Mouse (Mus musculus): ENCODE measurements at regions not wholly inside any gene's neighbourhood (a gene's known extent, or its start where the extent isn't known, plus 50 kb on each side); places are given as distances from the start of the nearest gene placed in this dataset.

GRCm38 (mm10) chr13:51016956-51017703, 83.5 kb upstream of the Spin1 start:
- no peak for DNase-seq (ENCODE audit: low spot score in 2 of 2)

- no peak for DNase-seq (ENCODE audit: low spot score in 2 of 2)
Observed at GRCm38 (mm10) chr13:51017727-51018321, 82.9 kb upstream of the Spin1 start.

GRCm38 (mm10) chr13:51018366-51018765, 82.3 kb upstream of the Spin1 start:
- no peak for DNase-seq (ENCODE audit: low spot score in 2 of 2)

GRCm38 (mm10) chr13:51022401-51023250, 78.1 kb upstream of the Spin1 start:
- DNase-seq (ENCODE audit: low spot score in 2 of 2), result no peak

- no peak for DNase-seq (ENCODE audit: low spot score in 2 of 2)
Observed at GRCm38 (mm10) chr13:51023271-51023670, 77.4 kb upstream of the Spin1 start.

DNA sequence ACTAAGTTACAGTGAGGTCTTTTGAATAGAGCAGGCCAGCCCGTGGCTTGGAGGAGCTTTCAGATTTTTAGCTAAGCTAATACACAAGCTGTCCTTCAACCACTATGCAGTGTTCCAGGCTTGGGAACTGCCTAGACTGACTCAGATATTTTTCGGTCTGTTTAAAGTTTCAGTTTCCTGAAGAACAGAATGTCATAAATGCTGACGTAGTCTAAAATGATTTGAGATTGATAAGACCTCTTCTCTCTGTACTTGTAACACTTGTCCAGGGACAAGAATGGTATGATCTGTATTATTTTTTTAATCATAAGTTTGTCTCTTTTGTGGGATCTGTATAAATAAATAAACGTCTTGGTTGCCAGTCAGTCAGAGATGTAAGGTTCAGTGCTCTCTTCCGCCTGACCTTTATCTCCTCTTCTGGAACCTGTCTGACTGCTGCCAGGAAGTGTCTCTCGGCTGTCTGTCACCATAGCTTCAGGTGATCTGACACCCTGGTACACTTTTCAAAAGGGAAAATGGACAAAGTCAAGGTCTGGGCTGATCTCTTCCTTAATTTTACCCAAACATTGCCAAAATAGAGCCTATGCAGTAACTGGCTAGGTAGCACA, 74.3 kb upstream of the Spin1 start:
- no peak for DNase-seq (ENCODE audit: low spot score in 2 of 2)

GRCm38 (mm10) chr13:51037850-51038450, 62.7 kb upstream of the Spin1 start:
- DNase-seq (ENCODE audit: low spot score in 2 of 2), result no peak

DNA sequence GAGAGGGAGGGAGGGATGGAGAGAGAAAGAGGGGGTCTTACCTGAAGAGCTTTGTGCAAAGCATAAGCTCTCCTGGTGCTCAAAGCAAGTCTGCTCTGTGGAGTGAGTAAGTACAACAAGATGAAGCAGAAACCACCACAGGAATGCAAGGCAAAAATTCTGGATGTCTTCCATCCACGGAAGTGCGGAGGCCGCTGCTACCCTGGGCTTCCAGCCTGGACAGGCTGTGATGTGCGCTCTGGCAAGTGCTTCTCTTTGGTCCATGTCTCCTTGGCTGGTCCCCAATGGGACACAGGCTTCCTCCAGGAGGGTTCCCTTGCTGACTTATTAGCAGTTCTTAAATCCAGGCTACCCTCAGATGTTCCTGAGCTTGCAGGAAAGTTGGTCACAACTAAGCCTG, 61.7 kb upstream of the Spin1 start:
- DNase-seq (ENCODE audit: low spot score in 2 of 2), result no peak

DNA sequence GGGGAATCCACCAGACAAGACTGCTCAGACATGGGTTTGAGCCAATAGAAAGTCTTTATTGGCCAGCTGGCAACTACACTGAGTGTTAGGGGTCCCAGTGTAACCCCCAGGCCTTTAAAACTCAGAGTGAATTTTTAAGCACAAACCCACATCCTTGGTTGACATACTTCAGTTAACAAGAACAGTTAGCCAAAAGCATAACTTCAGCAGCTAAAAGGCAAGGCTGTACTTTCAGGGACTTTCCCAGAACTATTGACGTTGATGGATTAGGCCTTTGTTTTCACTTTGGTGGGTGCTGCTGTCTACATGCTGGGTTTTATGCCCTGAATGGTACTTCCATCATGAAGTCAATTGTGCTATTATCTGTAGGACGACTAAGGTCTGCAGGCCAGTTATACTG, 59.6 kb upstream of the Spin1 start:
- no peak for DNase-seq (ENCODE audit: low spot score in 2 of 2)

- no peak for DNase-seq (ENCODE audit: low spot score in 2 of 2)
Observed at GRCm38 (mm10) chr13:51042881-51043402, 57.7 kb upstream of the Spin1 start.

Measured in left cerebral cortex, adult 9 months (tissue).